Mouse (Mus musculus): ENCODE data around the gene Gbf1. TPM values are rescaled to one million over a fixed set of nuclear protein-coding genes. Genes with fewer than 3 reads are reported as not detected.

Gbf1 gene
- polyA plus RNA-seq, 1 experiment from 2014 or later, result 69.9 TPM

GRCm38 (mm10) chr19:46305432-46306267 is 153.3 kb downstream of the Gbf1 start:
- Histone ChIP-seq H3K9me3 (no peaks in the 10 kb centered on the region), H3K4me2 (replicated peaks) (peak overlapping the region; percentile 91), H3K27me3 (peaks cover 54% of the 10 kb centered on the region), H3K36me3 (no peaks in the 10 kb centered on the region), H3K27ac (replicated peaks) (no peak overlapping the region), H3K4me3 (peak overlapping the region; percentile 57), H3K4me1 (peaks cover 27% of the 10 kb centered on the region), H3K9ac (replicated peaks) (peak overlapping the region; percentile 57)
- under 1% methylated on average over 40 of the region's 43 CpGs for WGBS
- ATAC-seq (ENCODE audit: low FRiP score, low read depth), result peak; percentile 46

DNA sequence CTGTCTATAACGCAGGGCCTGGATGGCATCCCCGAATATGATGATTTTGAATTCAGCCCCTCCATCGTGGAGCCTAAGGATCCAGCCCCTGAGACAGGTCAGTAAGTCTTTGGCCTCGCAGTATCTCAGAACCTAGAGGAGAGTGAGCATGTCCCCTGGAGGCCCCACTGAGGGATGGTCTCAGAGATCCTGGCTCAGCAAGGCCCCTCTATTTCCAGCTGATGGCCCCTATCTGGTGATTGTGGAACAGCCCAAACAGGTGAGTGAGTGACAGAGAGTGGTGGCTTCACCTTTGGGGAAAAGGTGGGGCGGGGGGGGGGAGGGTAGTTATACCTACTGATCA is 153.9 kb downstream of the Gbf1 start:
- H3K27me3 ChIP-seq, result peaks cover 60% of the 10 kb centered on the region
- 56% methylated on average over 5 of the region's 5 CpGs for whole genome bisulfite sequencing

GRCm38 (mm10) chr19:46306751-46307289 is 154.5 kb downstream of the Gbf1 start:
- no peaks in the 10 kb centered on the region for H3K9me3 ChIP-seq
- no peak overlapping the region for H3K27ac ChIP-seq (replicated peaks)
- no peak overlapping the region for H3K4me3 ChIP-seq
- H3K4me1 ChIP-seq, result peaks cover 27% of the 10 kb centered on the region
- WGBS, result 89% methylated on average over 9 of the region's 9 CpGs
- ATAC-seq (ENCODE audit: low FRiP score, low read depth), result no peak
- no peak overlapping the region for H3K9ac ChIP-seq (replicated peaks)
- H3K27me3 ChIP-seq, result peaks cover 66% of the 10 kb centered on the region
- no peak overlapping the region for H3K4me2 ChIP-seq (replicated peaks)
- H3K36me3 ChIP-seq, result no peaks in the 10 kb centered on the region

More for the DNA sequence above, 153.9 kb downstream of the Gbf1 start:
- ATAC-seq (ENCODE audit: low FRiP score, low read depth), result no peak
- Histone ChIP-seq H3K9me3 (no peaks in the 10 kb centered on the region), H3K4me1 (peaks cover 27% of the 10 kb centered on the region), H3K36me3 (no peaks in the 10 kb centered on the region), H3K9ac (replicated peaks) (peak overlapping the region; percentile 57; the same call in 1 of the 2 replicates), H3K4me2 (replicated peaks) (peak overlapping the region; percentile 91), H3K27ac (replicated peaks) (no peak overlapping the region), H3K4me3 (0 out of 2 replicates have a peak overlapping the region, but pooled peaks have one; percentile 57)

DNA sequence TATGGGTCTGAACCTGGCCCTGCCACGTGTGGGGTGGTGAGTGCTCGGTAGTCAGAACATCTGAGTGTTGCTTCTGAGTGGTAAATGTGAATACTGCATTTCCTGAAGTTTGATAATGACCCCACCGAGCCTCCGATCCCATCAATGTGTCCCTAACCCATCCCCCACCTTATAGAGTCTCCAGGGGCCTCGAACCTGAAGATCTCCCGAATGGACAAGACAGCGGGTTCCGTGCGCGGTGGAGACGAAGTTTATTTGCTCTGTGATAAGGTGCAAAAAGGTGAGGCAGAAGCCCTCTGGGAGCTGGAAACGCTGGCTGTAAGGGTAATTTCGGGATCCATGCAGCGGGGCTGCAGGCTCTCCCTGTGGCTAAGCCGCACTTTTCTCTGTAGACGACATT is 155.5 kb downstream of the Gbf1 start:
- Histone ChIP-seq H3K4me1 (peaks cover 27% of the 10 kb centered on the region), H3K27me3 (peaks cover 71% of the 10 kb centered on the region), H3K36me3 (no peaks in the 10 kb centered on the region), H3K9ac (replicated peaks) (no peak overlapping the region), H3K4me3 (no peak overlapping the region), H3K4me2 (replicated peaks) (no peak overlapping the region), H3K9me3 (no peaks in the 10 kb centered on the region), H3K27ac (replicated peaks) (no peak overlapping the region)
- ATAC-seq (ENCODE audit: low FRiP score, low read depth), result no peak
- WGBS, result 76% methylated on average over 16 of the region's 16 CpGs

DNA sequence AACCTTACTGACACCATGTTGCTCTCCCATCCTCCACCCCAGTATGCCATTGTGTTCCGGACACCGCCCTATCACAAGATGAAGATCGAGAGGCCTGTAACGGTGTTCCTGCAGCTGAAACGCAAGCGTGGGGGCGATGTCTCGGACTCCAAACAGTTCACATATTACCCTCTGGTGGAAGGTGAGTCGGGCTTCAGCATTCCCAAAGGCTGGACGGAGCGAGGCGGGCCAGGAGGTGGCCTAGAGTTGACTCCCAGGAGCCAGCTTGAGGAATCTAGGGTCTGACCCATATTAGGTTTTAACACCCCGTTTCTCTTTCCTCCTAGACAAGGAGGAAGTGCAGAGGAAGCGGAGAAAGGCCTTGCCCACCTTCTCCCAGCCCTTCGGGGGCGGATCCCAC is 156.0 kb downstream of the Gbf1 start:
- Histone ChIP-seq H3K9ac (replicated peaks) (no peak overlapping the region), H3K4me1 (peaks cover 27% of the 10 kb centered on the region), H3K4me3 (peak overlapping the region; percentile 40; the same call in 1 of the 2 replicates), H3K9me3 (no peaks in the 10 kb centered on the region), H3K27ac (replicated peaks) (no peak overlapping the region), H3K36me3 (no peaks in the 10 kb centered on the region), H3K4me2 (replicated peaks) (peak overlapping the region; percentile 66), H3K27me3 (peaks cover 76% of the 10 kb centered on the region)
- WGBS, result 53% methylated on average over 16 of the region's 16 CpGs
- ATAC-seq (ENCODE audit: low FRiP score, low read depth), result no peak

- Histone ChIP-seq H3K4me1 (peaks cover 26% of the 10 kb centered on the region), H3K27me3 (peaks cover 82% of the 10 kb centered on the region), H3K4me2 (replicated peaks) (peak overlapping the region; percentile 66), H3K27ac (replicated peaks) (no peak overlapping the region), H3K36me3 (no peaks in the 10 kb centered on the region), H3K4me3 (peak overlapping the region; percentile 40), H3K9me3 (no peaks in the 10 kb centered on the region), H3K9ac (replicated peaks) (peak overlapping the region; percentile 55; the same call in 1 of the 2 replicates)
- peak; percentile 21; the same call in 1 of the 2 replicates for ATAC-seq (ENCODE audit: low FRiP score, low read depth)
- 1% methylated on average over 47 of the region's 47 CpGs for WGBS
Observed at GRCm38 (mm10) chr19:46308706-46309435, 156.6 kb downstream of the Gbf1 start.

DNA sequence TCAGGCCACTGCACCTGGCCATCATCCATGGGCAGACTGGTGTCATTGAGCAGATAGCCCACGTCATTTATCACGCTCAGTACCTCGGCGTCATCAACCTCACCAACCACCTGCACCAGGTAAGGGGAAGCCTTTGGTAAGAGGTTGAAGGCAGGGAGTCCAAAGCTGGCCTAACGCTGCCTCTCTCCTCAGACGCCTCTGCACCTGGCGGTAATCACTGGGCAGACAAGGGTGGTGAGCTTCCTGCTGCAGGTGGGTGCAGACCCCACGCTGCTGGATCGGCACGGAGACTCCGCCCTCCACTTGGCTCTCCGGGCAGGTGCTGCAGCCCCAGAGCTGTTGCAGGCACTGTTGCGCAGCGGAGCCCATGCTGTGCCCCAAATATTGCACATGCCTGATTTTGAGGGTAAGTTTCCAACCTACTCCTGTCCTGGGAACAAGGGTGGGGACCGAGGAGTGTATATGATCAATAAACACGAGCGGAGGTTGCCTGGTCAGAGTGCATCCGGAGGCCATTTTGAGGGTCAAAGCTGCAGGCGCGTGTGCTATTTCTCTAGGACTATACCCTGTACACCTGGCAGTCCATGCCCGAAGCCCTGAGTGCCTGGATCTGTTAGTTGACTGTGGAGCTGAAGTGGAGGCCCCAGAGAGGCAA is 157.5 kb downstream of the Gbf1 start:
- H3K4me1 ChIP-seq, result peaks cover 17% of the 10 kb centered on the region
- no peak for ATAC-seq (ENCODE audit: low FRiP score, low read depth)
- no peaks in the 10 kb centered on the region for H3K36me3 ChIP-seq
- no peak overlapping the region for H3K27ac ChIP-seq (replicated peaks)
- H3K9ac ChIP-seq (replicated peaks), result no peak overlapping the region
- WGBS, result 78% methylated on average over 21 of the region's 21 CpGs
- peaks cover 87% of the 10 kb centered on the region for H3K27me3 ChIP-seq
- no peak overlapping the region for H3K4me2 ChIP-seq (replicated peaks)
- H3K4me3 ChIP-seq, result no peak overlapping the region
- H3K9me3 ChIP-seq, result no peaks in the 10 kb centered on the region

DNA sequence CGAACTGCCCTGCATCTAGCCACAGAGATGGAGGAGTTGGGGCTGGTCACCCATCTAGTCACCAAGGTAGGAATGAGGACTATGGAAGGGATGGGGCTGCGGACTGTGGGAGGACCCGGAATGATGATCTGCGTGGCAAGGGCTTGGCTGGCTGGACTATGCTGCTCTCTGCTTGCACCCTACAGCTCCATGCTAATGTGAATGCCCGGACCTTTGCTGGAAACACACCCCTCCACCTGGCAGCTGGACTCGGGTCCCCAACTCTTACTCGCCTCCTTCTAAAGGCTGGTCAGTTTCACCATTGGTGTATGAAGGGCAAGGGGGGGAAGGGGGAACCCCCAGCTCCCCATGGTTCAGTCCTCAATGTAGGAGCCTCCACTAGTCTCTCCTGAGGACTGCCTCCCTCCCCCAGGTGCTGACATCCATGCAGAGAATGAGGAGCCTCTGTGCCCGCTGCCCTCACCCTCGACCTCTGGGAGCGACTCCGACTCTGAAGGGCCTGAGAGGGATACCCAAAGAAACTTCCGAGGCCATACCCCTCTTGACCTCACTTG is 158.1 kb downstream of the Gbf1 start:
- no peak overlapping the region for H3K4me2 ChIP-seq (replicated peaks)
- no peak overlapping the region for H3K4me3 ChIP-seq
- peaks cover 88% of the 10 kb centered on the region for H3K27me3 ChIP-seq
- no peaks in the 10 kb centered on the region for H3K9me3 ChIP-seq
- no peak for ATAC-seq (ENCODE audit: low FRiP score, low read depth)
- no peak overlapping the region for H3K27ac ChIP-seq (replicated peaks)
- 88% methylated on average over 12 of the region's 12 CpGs for WGBS
- H3K4me1 ChIP-seq, result peaks cover 11% of the 10 kb centered on the region
- no peak overlapping the region for H3K9ac ChIP-seq (replicated peaks)
- no peaks in the 10 kb centered on the region for H3K36me3 ChIP-seq

- Histone ChIP-seq H3K4me1 (peaks cover 4% of the 10 kb centered on the region; the same call in 1 of the 2 replicates), H3K4me3 (no peak overlapping the region), H3K9ac (replicated peaks) (no peak overlapping the region), H3K9me3 (no peaks in the 10 kb centered on the region), H3K27ac (replicated peaks) (no peak overlapping the region), H3K27me3 (peaks cover 93% of the 10 kb centered on the region), H3K36me3 (no peaks in the 10 kb centered on the region), H3K4me2 (replicated peaks) (no peak overlapping the region)
- WGBS, result 96% methylated on average over 9 of the region's 9 CpGs
- no peak for ATAC-seq (ENCODE audit: low FRiP score, low read depth)
Observed at GRCm38 (mm10) chr19:46311341-46311740, 159.0 kb downstream of the Gbf1 start.

GRCm38 (mm10) chr19:46312566-46312965 is 160.3 kb downstream of the Gbf1 start:
- Histone ChIP-seq H3K4me3 (no peak overlapping the region), H3K27ac (replicated peaks) (no peak overlapping the region), H3K9me3 (no peaks in the 10 kb centered on the region), H3K36me3 (no peaks in the 10 kb centered on the region), H3K9ac (replicated peaks) (no peak overlapping the region), H3K4me2 (replicated peaks) (no peak overlapping the region), H3K27me3 (peaks cover 93% of the 10 kb centered on the region), H3K4me1 (peaks cover 9% of the 10 kb centered on the region)
- no peak for ATAC-seq (ENCODE audit: low FRiP score, low read depth)
- WGBS, result 90% methylated on average over 21 of the region's 21 CpGs

DNA sequence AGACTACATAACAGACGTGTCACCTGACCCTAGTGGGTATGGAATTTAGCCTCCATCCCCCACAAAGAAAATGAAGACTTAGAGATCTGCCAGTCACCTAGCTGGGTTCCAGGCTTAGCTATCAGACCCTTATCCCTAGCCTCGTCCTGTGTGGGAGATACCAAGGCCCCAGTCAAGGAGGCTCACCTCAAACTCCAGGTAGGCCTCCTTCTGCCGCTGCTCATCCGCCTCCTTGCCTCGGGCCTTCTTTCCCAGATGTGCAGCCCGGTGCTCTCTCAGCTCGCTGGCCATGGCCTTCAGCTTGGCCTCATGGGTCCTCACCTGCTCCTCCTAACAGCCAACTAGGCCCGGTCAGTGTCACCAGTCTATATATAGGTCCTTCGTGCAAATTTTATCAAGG is 160.8 kb downstream of the Gbf1 start:
- Histone ChIP-seq H3K4me2 (replicated peaks) (no peak overlapping the region), H3K27ac (replicated peaks) (no peak overlapping the region), H3K36me3 (no peaks in the 10 kb centered on the region), H3K4me1 (peaks cover 14% of the 10 kb centered on the region), H3K27me3 (peaks cover 93% of the 10 kb centered on the region), H3K9me3 (no peaks in the 10 kb centered on the region), H3K9ac (replicated peaks) (no peak overlapping the region), H3K4me3 (no peak overlapping the region)
- 92% methylated on average over 9 of the region's 9 CpGs for WGBS
- no peak for ATAC-seq (ENCODE audit: low FRiP score, low read depth)
